Mouse (Mus musculus): ENCODE data around the gene Aoc1. TPM values are rescaled to one million over a fixed set of nuclear protein-coding genes. Genes with fewer than 3 reads are reported as not detected.

Aoc1 gene
- polyA plus RNA-seq (2015; fragmentation: Nextera tagmentation; extraction: Ambion mirVana): 21.4 and 28.0 TPM in 2 replicates

GRCm38 (mm10) chr6:48872596-48872995 lies at the start of gene Aoc1:
Gene Aoc1 (plus strand): TSS chr6:48872896.
- WGBS: 66% methylated on average over 5 of the region's 5 CpGs
- Histone ChIP-seq H3K9ac (no peak within 1 kb of the TSS), H3K27ac (no peak within 1 kb of the TSS), H3K9me3 (no peaks in the 10 kb centered on the region), H3K36me3 (no peaks in the 10 kb centered on the region), H3K4me1 (replicated peaks) (0 out of 2 replicates have a peak, but pooled peaks cover 6% of the 10 kb centered on the region), H3K27me3 (replicated peaks) (no peaks in the 10 kb centered on the region), H3K4me3 (replicated peaks) (no peak within 1 kb of the TSS), H3K4me2 (replicated peaks) (no peak within 1 kb of the TSS)
- no peak for ATAC-seq

- peak; percentile 94 for ATAC-seq
- H3K4me2 ChIP-seq (replicated peaks): 0 out of 2 replicates have a peak overlapping the region, but pooled peaks have one; percentile 11
- H3K9ac ChIP-seq: no peak overlapping the region
- H3K4me3 ChIP-seq (replicated peaks): no peak overlapping the region
- no peaks in the 10 kb centered on the region for H3K27me3 ChIP-seq (replicated peaks)
- peaks cover 12% of the 10 kb centered on the region for H3K4me1 ChIP-seq (replicated peaks)
- no peaks in the 10 kb centered on the region for H3K9me3 ChIP-seq
- H3K27ac ChIP-seq: no peak overlapping the region
- no peaks in the 10 kb centered on the region for H3K36me3 ChIP-seq
- WGBS: 44% methylated on average over 7 of the region's 7 CpGs
Measured at GRCm38 (mm10) chr6:48825016-48825415, 47.7 kb upstream of the Aoc1 start.

- no peaks in the 10 kb centered on the region for H3K27me3 ChIP-seq (replicated peaks)
- H3K9ac ChIP-seq: no peak overlapping the region
- 42% methylated on average over 1 of the region's 1 CpGs for WGBS
- peaks cover 12% of the 10 kb centered on the region for H3K36me3 ChIP-seq
- no peak for ATAC-seq
- no peak overlapping the region for H3K4me3 ChIP-seq (replicated peaks)
- no peak overlapping the region for H3K27ac ChIP-seq
- peaks cover 7% of the 10 kb centered on the region for H3K4me1 ChIP-seq (replicated peaks)
- H3K9me3 ChIP-seq: no peaks in the 10 kb centered on the region
- H3K4me2 ChIP-seq (replicated peaks): no peak overlapping the region
Measured at GRCm38 (mm10) chr6:48828976-48829375, 43.7 kb upstream of the Aoc1 start.

DNA sequence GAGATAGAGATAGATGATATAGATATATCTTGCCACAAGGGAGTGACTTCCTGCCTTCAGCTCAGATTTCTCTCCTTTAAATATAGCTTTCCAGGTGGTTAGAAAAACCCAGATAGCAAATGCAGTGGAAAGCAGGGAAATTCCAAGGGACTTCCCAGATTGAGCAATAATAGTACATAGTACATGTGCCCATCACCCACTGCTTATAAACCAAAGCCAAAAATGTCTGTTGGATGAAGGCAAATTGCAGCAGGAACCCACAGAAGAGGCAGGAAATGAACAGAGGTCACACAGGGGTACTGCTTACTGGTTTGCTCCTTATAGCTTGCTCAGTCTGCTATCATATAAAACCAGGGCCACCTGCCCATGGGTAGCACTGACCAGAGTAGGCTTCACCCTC lies 43.0 kb upstream of the Aoc1 start:
- no peak overlapping the region for H3K27ac ChIP-seq
- no peaks in the 10 kb centered on the region for H3K9me3 ChIP-seq
- peaks cover 17% of the 10 kb centered on the region for H3K36me3 ChIP-seq
- no peak overlapping the region for H3K4me3 ChIP-seq (replicated peaks)
- H3K4me1 ChIP-seq (replicated peaks): peaks cover 3% of the 10 kb centered on the region; the same call in 1 of the 2 replicates
- no peaks in the 10 kb centered on the region for H3K27me3 ChIP-seq (replicated peaks)
- H3K9ac ChIP-seq: no peak overlapping the region
- no peak overlapping the region for H3K4me2 ChIP-seq (replicated peaks)
- ATAC-seq: no peak

GRCm38 (mm10) chr6:48830241-48830640 lies 42.5 kb upstream of the Aoc1 start:
- no peaks in the 10 kb centered on the region for H3K27me3 ChIP-seq (replicated peaks)
- H3K27ac ChIP-seq: no peak overlapping the region
- H3K9me3 ChIP-seq: no peaks in the 10 kb centered on the region
- H3K4me3 ChIP-seq (replicated peaks): no peak overlapping the region
- ATAC-seq: peak; percentile 44; the same call in 1 of the 2 replicates
- H3K4me1 ChIP-seq (replicated peaks): peaks cover 1% of the 10 kb centered on the region; the same call in 1 of the 2 replicates
- peaks cover 22% of the 10 kb centered on the region for H3K36me3 ChIP-seq
- H3K9ac ChIP-seq: no peak overlapping the region
- WGBS: 19% methylated on average over 1 of the region's 1 CpGs
- no peak overlapping the region for H3K4me2 ChIP-seq (replicated peaks)

DNA sequence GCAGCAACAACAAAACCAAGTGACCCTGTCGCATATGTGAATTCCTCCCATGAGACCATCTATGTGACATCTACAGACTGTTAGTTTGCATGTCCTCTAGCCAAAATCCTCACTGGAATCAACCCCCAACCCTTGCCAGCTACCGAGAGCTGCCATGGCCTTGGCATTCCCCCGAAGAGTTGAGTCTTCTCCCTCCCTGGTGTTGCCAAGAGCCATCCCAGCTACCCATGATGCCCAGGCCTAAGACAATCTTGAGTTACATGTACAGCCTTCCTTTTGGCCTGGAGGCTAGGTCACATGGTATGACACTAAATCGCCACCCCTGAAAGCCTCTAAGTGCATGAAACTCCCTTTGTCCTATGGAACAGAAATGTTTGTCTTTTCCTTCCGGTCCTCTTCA lies 41.6 kb upstream of the Aoc1 start:
- Histone ChIP-seq H3K9me3 (no peaks in the 10 kb centered on the region), H3K27me3 (replicated peaks) (no peaks in the 10 kb centered on the region), H3K9ac (no peak overlapping the region), H3K4me2 (replicated peaks) (no peak overlapping the region), H3K27ac (no peak overlapping the region), H3K36me3 (peaks cover 26% of the 10 kb centered on the region), H3K4me1 (replicated peaks) (no peaks in the 10 kb centered on the region; the same call in 1 of the 2 replicates), H3K4me3 (replicated peaks) (no peak overlapping the region)
- WGBS: 80% methylated on average over 5 of the region's 5 CpGs
- ATAC-seq: no peak

- Histone ChIP-seq H3K4me3 (replicated peaks) (no peak overlapping the region), H3K9ac (no peak overlapping the region), H3K4me1 (replicated peaks) (no peaks in the 10 kb centered on the region; the same call in 1 of the 2 replicates), H3K9me3 (no peaks in the 10 kb centered on the region), H3K27ac (no peak overlapping the region), H3K27me3 (replicated peaks) (no peaks in the 10 kb centered on the region), H3K4me2 (replicated peaks) (no peak overlapping the region), H3K36me3 (peaks cover 33% of the 10 kb centered on the region)
- 97% methylated on average over 1 of the region's 1 CpGs for WGBS
- ATAC-seq: no peak
Measured at GRCm38 (mm10) chr6:48832426-48832825, 40.3 kb upstream of the Aoc1 start.

- H3K4me3 ChIP-seq (replicated peaks): no peak overlapping the region
- H3K9ac ChIP-seq: no peak overlapping the region
- no peak overlapping the region for H3K27ac ChIP-seq
- peaks cover 7% of the 10 kb centered on the region for H3K4me1 ChIP-seq (replicated peaks)
- WGBS: 90% methylated on average over 4 of the region's 4 CpGs
- H3K27me3 ChIP-seq (replicated peaks): no peaks in the 10 kb centered on the region
- H3K9me3 ChIP-seq: no peaks in the 10 kb centered on the region
- H3K36me3 ChIP-seq: peaks cover 41% of the 10 kb centered on the region
- H3K4me2 ChIP-seq (replicated peaks): no peak overlapping the region
- ATAC-seq: no peak
Measured at GRCm38 (mm10) chr6:48833515-48833914, 39.2 kb upstream of the Aoc1 start.

- no peak overlapping the region for H3K4me3 ChIP-seq (replicated peaks)
- peaks cover 12% of the 10 kb centered on the region for H3K4me1 ChIP-seq (replicated peaks)
- peaks cover 41% of the 10 kb centered on the region for H3K36me3 ChIP-seq
- no peak overlapping the region for H3K9ac ChIP-seq
- H3K4me2 ChIP-seq (replicated peaks): no peak overlapping the region
- no peaks in the 10 kb centered on the region for H3K9me3 ChIP-seq
- no peak overlapping the region for H3K27ac ChIP-seq
- no peaks in the 10 kb centered on the region for H3K27me3 ChIP-seq (replicated peaks)
- no peak for ATAC-seq
- 83% methylated on average over 5 of the region's 5 CpGs for WGBS
Measured at GRCm38 (mm10) chr6:48835241-48835640, 37.5 kb upstream of the Aoc1 start.

DNA sequence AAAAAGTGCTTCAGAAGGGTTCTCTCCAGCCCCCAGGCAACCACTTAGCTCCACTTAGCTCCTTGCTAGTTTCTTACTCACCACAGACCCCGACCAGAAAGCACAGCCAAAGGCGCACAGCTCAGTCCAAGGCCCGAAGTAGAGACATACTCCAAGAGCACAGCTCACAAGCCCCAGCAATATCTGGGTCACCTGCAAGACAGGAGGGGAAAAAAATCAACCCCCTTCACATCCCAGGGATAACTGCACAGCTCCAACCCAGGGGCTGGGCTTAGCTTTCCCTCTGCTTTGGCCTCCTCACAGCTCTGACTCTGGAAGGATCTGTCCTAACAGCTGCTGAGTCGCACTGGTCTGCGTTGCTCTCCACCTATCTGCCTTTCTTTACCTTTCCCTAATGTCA lies 36.5 kb upstream of the Aoc1 start:
- no peak for ATAC-seq
- WGBS: 91% methylated on average over 5 of the region's 5 CpGs
- Histone ChIP-seq H3K4me3 (replicated peaks) (no peak overlapping the region), H3K9ac (no peak overlapping the region), H3K27me3 (replicated peaks) (no peaks in the 10 kb centered on the region), H3K4me2 (replicated peaks) (no peak overlapping the region), H3K4me1 (replicated peaks) (peaks cover 14% of the 10 kb centered on the region), H3K9me3 (no peaks in the 10 kb centered on the region), H3K27ac (no peak overlapping the region), H3K36me3 (peaks cover 41% of the 10 kb centered on the region)

- H3K36me3 ChIP-seq: peaks cover 41% of the 10 kb centered on the region
- 80% methylated on average over 7 of the region's 7 CpGs for WGBS
- no peak for ATAC-seq
Measured at GRCm38 (mm10) chr6:48837516-48837915, 35.2 kb upstream of the Aoc1 start.

GRCm38 (mm10) chr6:48838321-48839080 lies 34.2 kb upstream of the Aoc1 start:
- ATAC-seq: no peak
- H3K36me3 ChIP-seq: peaks cover 37% of the 10 kb centered on the region
- H3K9me3 ChIP-seq: no peaks in the 10 kb centered on the region
- H3K4me1 ChIP-seq (replicated peaks): peaks cover 29% of the 10 kb centered on the region
- 66% methylated on average over 6 of the region's 6 CpGs for WGBS
- H3K4me3 ChIP-seq (replicated peaks): no peak overlapping the region
- no peaks in the 10 kb centered on the region for H3K27me3 ChIP-seq (replicated peaks)
- no peak overlapping the region for H3K27ac ChIP-seq
- peak overlapping the region; percentile 85 for H3K4me2 ChIP-seq (replicated peaks)
- H3K9ac ChIP-seq: no peak overlapping the region

More at GRCm38 (mm10) chr6:48837516-48837915, 35.2 kb upstream of the Aoc1 start:
- no peak overlapping the region for H3K4me2 ChIP-seq (replicated peaks)
- peaks cover 26% of the 10 kb centered on the region for H3K4me1 ChIP-seq (replicated peaks)
- no peaks in the 10 kb centered on the region for H3K9me3 ChIP-seq
- H3K9ac ChIP-seq: no peak overlapping the region
- no peak overlapping the region for H3K27ac ChIP-seq
- no peak overlapping the region for H3K4me3 ChIP-seq (replicated peaks)
- H3K27me3 ChIP-seq (replicated peaks): no peaks in the 10 kb centered on the region

All from intestine, embryonic 15.5 days (tissue).